Comparison of ENCODE assay signal across 8 mouse cellular contexts in genomic region chr12:86001120-86001655, GRCm38 (mm10).
DNase-seq lines count a peak whose midpoint lies in the region; ATAC-seq and TF ChIP-seq lines count a peak whose summit lies in the region.

No protein-coding gene starts in this region.

- H3K4me2 ChIP-seq in forebrain, embryonic 11.5 days (ENCODE audit: low read depth, low read length, severe bottlenecking) = no peak overlapping the region
- no peak overlapping the region for H3K4me2 ChIP-seq in hindbrain, postnatal 0 days (ENCODE audit: low read depth, low read length)

- H3K4me3 ChIP-seq in forebrain, embryonic 11.5 days (ENCODE audit: low read depth, low read length) = no peak overlapping the region
- H3K4me3 ChIP-seq in hindbrain, postnatal 0 days (ENCODE audit: low read length) = no peak overlapping the region

- no peak overlapping the region for H3K9ac ChIP-seq in forebrain, embryonic 11.5 days (ENCODE audit: low read length)
- H3K9ac ChIP-seq in hindbrain, postnatal 0 days (replicated peaks; ENCODE audit: low read length) = no peak overlapping the region

- peak overlapping the region; percentile 13; the same call in 1 of the 2 replicates for H3K27ac ChIP-seq in forebrain, embryonic 11.5 days (ENCODE audit: low read depth, low read length)
- peak overlapping the region; percentile 67; the same call in 1 of the 2 replicates for H3K27ac ChIP-seq in hindbrain, postnatal 0 days

- no peak for ATAC-seq in forebrain, embryonic 11.5 days (replicated peaks; ENCODE audit: low FRiP score)
- ATAC-seq in hindbrain, postnatal 0 days = no peak

- intact Hi-C loops in left cerebral cortex, postnatal 4 days (cut with DNase I) = no loop called here

- H3K9me3 ChIP-seq in forebrain, embryonic 11.5 days (ENCODE audit: control insufficient read depth, low read length) = no peaks in the 10 kb centered on the region
- H3K9me3 ChIP-seq in hindbrain, postnatal 0 days (ENCODE audit: low read length) = no peaks in the 10 kb centered on the region

- no peaks in the 10 kb centered on the region for H3K36me3 ChIP-seq in forebrain, embryonic 11.5 days (ENCODE audit: control insufficient read depth, insufficient read depth, low read length)
- no peaks in the 10 kb centered on the region for H3K36me3 ChIP-seq in hindbrain, postnatal 0 days (ENCODE audit: insufficient read depth, low read length)

- DNase-seq in left cerebral cortex, adult 11 months (ENCODE audit: low spot score) = peak; percentile 51
- no peak for DNase-seq in left cerebral cortex, postnatal 4 days
- DNase-seq in forebrain, embryonic 11.5 days (ENCODE audit: low spot score) = no peak
- no peak for DNase-seq in hindbrain, postnatal 0 days (ENCODE audit: low spot score)
- DNase-seq in right cerebral cortex, postnatal 10 days (ENCODE audit: low spot score in 2 of 2) = peak; percentile 56 to 63
- no peak for DNase-seq in cerebellum, postnatal 25 days
- no peak for DNase-seq in yolk sac, embryonic 10.5 days (ENCODE audit: low spot score)
- DNase-seq in adrenal gland, postnatal 10 days = no peak

- H3K4me1 ChIP-seq in forebrain, embryonic 11.5 days (replicated peaks; ENCODE audit: control insufficient read depth, insufficient read depth, low read length) = no peaks in the 10 kb centered on the region
- H3K4me1 ChIP-seq in hindbrain, postnatal 0 days (ENCODE audit: insufficient read depth, low read length) = no peaks in the 10 kb centered on the region

- WGBS in forebrain, embryonic 11.5 days = 79% methylated on average over 7 of the region's 7 CpGs
- 60% methylated on average over 7 of the region's 7 CpGs for WGBS in hindbrain, postnatal 0 days

- no peaks in the 10 kb centered on the region for H3K27me3 ChIP-seq in forebrain, embryonic 11.5 days (ENCODE audit: control insufficient read depth, insufficient read depth, low read length)
- no peaks in the 10 kb centered on the region for H3K27me3 ChIP-seq in hindbrain, postnatal 0 days (ENCODE audit: insufficient read depth, low read length)

- TF ChIP-seq CTCF in hindbrain, postnatal 0 days (IDR thresholded peaks at IDR 0.05; ENCODE audit: low read depth) = no peak

Comparison
In these comparisons a context has a peak if more than half of its experiments do, and no peak if none do; other contexts are left out.
1. DNase-seq: peak in left cerebral cortex, adult 11 months (single experiment) and right cerebral cortex, postnatal 10 days (2 of 2); none in left cerebral cortex, postnatal 4 days (single experiment), forebrain, embryonic 11.5 days (single experiment), hindbrain, postnatal 0 days (single experiment), cerebellum, postnatal 25 days (0 of 2), yolk sac, embryonic 10.5 days (single experiment) and adrenal gland, postnatal 10 days (single experiment).